Mouse (Mus musculus): Measurements from ENCODE around the gene Aplp1.
A peak's percentile ranks its signal among the peaks of the same experiment; 100 is the strongest.

Aplp1 gene

GRCm38 (mm10) chr7:30444154-30444970 lies 973 bp downstream of the Aplp1 start:
- peak; percentile 82 for DNase-seq

GRCm38 (mm10) chr7:30443696-30444095 lies 1.6 kb downstream of the Aplp1 start:
- no peak for DNase-seq

GRCm38 (mm10) chr7:30440697-30441096 lies 4.6 kb downstream of the Aplp1 start:
- peak; percentile 73 for DNase-seq

- no peak for DNase-seq
Observed at GRCm38 (mm10) chr7:30439734-30440133, 5.6 kb downstream of the Aplp1 start.

- DNase-seq: no peak
Observed at GRCm38 (mm10) chr7:30436879-30437278, 8.5 kb downstream of the Aplp1 start.

GRCm38 (mm10) chr7:30435156-30435555 lies 10.2 kb downstream of the Aplp1 start:
- no peak for DNase-seq

- DNase-seq: no peak
Observed at GRCm38 (mm10) chr7:30434701-30435100, 10.6 kb downstream of the Aplp1 start.

- DNase-seq: no peak
Observed at GRCm38 (mm10) chr7:30434238-30434637, 11.1 kb downstream of the Aplp1 start.

- DNase-seq: peak; percentile 81
Observed at GRCm38 (mm10) chr7:30431793-30432192, 13.5 kb downstream of the Aplp1 start.

- no peak for DNase-seq
Observed at GRCm38 (mm10) chr7:30430191-30430590, 15.1 kb downstream of the Aplp1 start.

- DNase-seq: no peak
Observed at GRCm38 (mm10) chr7:30429327-30429726, 16.0 kb downstream of the Aplp1 start.

- no peak for DNase-seq
Observed at GRCm38 (mm10) chr7:30423071-30423641, 22.2 kb downstream of the Aplp1 start.

- no peak for DNase-seq
Observed at GRCm38 (mm10) chr7:30422560-30422959, 22.8 kb downstream of the Aplp1 start.

GRCm38 (mm10) chr7:30421890-30422435 lies 23.4 kb downstream of the Aplp1 start:
- DNase-seq: peak; percentile 98

- peak; percentile 54 for DNase-seq
Observed at GRCm38 (mm10) chr7:30421175-30421889, 24.0 kb downstream of the Aplp1 start, which contains the start of gene Nfkbid. Nfkbid (plus strand) TSS chr7:30421732.

- DNase-seq: no peak
Observed at GRCm38 (mm10) chr7:30420673-30421072, 24.7 kb downstream of the Aplp1 start.

- DNase-seq: no peak
Observed at GRCm38 (mm10) chr7:30419561-30420499, 25.5 kb downstream of the Aplp1 start, which contains the start of gene Hcst. Hcst (minus strand) TSS chr7:30419854.

- DNase-seq: no peak
Observed at GRCm38 (mm10) chr7:30417856-30418255, 27.5 kb downstream of the Aplp1 start.

GRCm38 (mm10) chr7:30413596-30413995 lies 31.7 kb downstream of the Aplp1 start, which contains the start of gene Tyrobp:
Tyrobp (plus strand) TSS chr7:30413760.
- DNase-seq: no peak

GRCm38 (mm10) chr7:30412735-30413147 lies 32.6 kb downstream of the Aplp1 start:
- DNase-seq: no peak

GRCm38 (mm10) chr7:30411023-30411422 lies 34.3 kb downstream of the Aplp1 start:
- no peak for DNase-seq

GRCm38 (mm10) chr7:30409789-30410188 lies 35.5 kb downstream of the Aplp1 start:
- no peak for DNase-seq
